Mouse (Mus musculus): ENCODE measurements around the gene Esam.

DNA sequence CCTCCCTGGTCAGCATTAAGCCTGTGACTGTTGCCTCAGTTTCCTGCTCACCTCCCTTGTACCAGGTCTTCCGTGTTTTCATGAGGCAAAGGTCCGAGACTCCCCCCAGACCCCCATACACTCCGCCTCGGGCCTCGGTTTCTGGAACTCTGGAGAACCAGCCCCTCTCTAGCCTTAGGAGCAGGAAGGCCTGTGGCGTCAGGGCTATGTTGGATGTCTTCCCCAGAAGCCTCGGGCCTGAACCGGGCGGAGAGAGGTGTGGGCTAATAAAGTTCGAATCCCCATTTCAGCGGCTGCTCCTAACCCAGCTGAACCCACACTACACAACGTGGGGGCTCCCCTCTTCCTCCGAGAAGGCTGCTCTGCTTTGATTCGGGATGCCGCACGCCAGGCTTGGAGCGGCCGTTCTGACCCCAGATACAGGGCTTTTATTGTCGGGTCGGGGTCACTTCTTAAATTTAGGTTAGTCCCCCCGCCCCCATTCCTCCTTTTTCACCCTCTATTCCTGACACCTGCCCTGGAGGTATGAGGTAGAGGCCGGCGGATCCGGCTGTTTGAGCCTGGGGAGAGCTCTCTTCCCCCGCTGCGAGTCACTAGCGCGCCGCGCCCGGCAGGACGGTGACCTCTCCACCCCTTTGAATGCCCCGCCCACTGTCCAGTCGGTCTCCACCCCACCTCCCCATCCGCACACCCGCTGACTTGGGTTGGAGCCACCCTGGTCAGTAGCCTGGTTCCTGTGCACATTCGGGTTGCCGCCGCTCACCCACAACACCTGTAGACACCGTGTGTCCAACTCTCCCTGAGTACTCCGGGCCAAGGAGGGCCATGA lies at the start of gene Esam:
- TF ChIP-seq CTCF (IDR thresholded peaks at IDR 0.05; ENCODE audit: extremely low read depth, insufficient read length, insufficient replicate concordance, low read depth, low read length) (no peak), POLR2A (IDR thresholded peaks at IDR 0.05; ENCODE audit: low read depth, low read length) (peak; percentile 10; the same call in 1 of the 2 replicates)
